Mouse (Mus musculus): ENCODE data around the gene Pou2f2. TPM values are rescaled to one million over a fixed set of nuclear protein-coding genes. Genes with fewer than 3 reads are reported as not detected.
A peak's percentile ranks its signal among the peaks of the same experiment; 100 is the strongest.

The Pou2f2 gene
- polyA plus RNA-seq, 1 experiment = 141 TPM

DNA sequence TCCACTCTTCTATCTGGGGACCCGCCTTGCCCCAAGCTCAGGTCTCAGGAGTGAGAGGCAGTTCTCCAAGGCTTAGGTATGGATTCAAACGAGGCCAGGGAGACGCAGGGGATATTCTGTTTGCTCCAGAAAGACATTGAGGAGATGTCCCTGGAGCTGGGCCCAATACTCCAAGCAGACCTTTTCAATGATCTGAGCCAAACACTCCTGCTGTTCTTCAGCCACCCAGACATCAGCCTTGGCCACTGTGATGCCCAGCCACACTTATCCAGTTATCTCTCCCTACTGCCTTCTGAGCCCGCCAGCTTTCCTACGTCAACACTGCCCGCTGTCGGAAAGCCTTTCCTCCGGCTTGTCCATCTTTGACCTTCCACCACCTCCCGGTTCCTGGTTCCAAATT lies 69.2 kb downstream of the Pou2f2 start:
- no peaks in the 10 kb centered on the region for H3K27me3 ChIP-seq (replicated peaks)
- H3K4me1 ChIP-seq = peaks cover 32% of the 10 kb centered on the region
- no peaks in the 10 kb centered on the region for H3K9me3 ChIP-seq
- peaks cover 79% of the 10 kb centered on the region for H3K36me3 ChIP-seq (replicated peaks; ENCODE audit: low read length)
- TF ChIP-seq GATA1 (IDR thresholded peaks at IDR 0.05; ENCODE audit: borderline replicate concordance, low read length) (no peak), FLI1 (IDR thresholded peaks at IDR 0.05; ENCODE audit: low read length) (no peak)
- no peak overlapping the region for H3K4me3 ChIP-seq (replicated peaks)

DNA sequence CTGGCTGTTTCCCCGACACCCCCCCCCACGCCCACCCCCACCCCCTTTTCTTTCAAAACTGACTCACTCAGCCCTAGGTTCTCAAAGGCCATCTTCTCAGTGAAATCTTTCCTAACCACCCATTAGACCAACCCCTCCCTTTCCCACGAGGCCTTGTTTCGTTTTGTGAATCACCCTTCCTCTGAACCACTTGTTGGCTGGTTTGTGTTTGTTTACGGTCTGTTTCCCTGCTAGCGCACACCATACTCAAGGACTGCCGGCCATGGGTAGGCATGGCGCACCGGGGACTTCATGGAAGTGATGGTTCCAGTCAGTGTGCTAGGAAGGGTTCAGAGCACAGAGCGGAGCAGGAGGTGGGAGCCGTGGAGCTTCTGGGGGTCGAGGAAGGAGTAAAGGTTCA lies 70.2 kb downstream of the Pou2f2 start:
- no peak for TF ChIP-seq GATA1 (IDR thresholded peaks at IDR 0.05; ENCODE audit: borderline replicate concordance, low read length)
- no peak for TF ChIP-seq FLI1 (IDR thresholded peaks at IDR 0.05; ENCODE audit: low read length)
- peaks cover 32% of the 10 kb centered on the region for H3K4me1 ChIP-seq
- H3K9me3 ChIP-seq = no peaks in the 10 kb centered on the region
- no peak overlapping the region for H3K4me3 ChIP-seq (replicated peaks)
- no peaks in the 10 kb centered on the region for H3K27me3 ChIP-seq (replicated peaks)
- H3K36me3 ChIP-seq (replicated peaks; ENCODE audit: low read length) = peaks cover 71% of the 10 kb centered on the region

DNA sequence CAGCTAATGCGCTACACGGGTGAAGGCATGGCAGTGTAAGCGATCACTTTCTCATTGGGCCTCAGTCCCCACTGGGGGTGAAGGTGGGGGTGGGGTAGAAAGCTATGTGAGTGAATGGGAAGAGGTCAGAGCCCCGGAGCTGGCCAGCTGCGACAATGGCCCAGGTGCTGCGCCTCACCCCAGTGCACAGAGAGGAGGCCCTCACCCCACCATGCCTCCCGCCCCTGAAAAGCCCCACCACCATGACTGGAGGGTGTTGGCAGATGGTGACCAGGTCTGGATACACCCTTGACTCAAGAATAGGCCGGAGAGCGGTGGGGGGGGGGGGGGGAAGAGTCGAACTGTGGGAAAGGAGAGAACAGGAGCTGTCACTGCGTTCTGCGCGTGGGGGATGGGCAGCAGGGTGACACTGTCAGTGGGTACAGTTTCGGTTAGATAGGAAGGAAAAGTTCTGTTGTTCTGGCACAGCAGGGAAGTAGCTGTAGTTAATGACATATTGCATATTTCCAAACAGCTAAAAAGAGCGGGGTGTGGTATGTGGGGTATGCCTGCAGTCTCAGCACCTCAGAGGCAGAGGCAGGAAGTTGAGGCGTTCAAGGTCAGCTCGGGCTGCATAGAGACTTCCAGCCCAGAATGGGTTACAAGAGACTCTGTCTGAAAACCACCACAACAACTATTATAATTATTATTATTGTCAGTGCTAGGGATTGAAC lies 72.6 kb downstream of the Pou2f2 start:
- no peaks in the 10 kb centered on the region for H3K9me3 ChIP-seq
- no peaks in the 10 kb centered on the region for H3K27me3 ChIP-seq (replicated peaks)
- TF ChIP-seq GATA1 (IDR thresholded peaks at IDR 0.05; ENCODE audit: borderline replicate concordance, low read length) = no peak
- TF ChIP-seq FLI1 (IDR thresholded peaks at IDR 0.05; ENCODE audit: low read length) = no peak
- H3K4me3 ChIP-seq (replicated peaks) = peak overlapping the region; percentile 10
- H3K4me1 ChIP-seq = peaks cover 32% of the 10 kb centered on the region
- peaks cover 71% of the 10 kb centered on the region for H3K36me3 ChIP-seq (replicated peaks; ENCODE audit: low read length)

DNA sequence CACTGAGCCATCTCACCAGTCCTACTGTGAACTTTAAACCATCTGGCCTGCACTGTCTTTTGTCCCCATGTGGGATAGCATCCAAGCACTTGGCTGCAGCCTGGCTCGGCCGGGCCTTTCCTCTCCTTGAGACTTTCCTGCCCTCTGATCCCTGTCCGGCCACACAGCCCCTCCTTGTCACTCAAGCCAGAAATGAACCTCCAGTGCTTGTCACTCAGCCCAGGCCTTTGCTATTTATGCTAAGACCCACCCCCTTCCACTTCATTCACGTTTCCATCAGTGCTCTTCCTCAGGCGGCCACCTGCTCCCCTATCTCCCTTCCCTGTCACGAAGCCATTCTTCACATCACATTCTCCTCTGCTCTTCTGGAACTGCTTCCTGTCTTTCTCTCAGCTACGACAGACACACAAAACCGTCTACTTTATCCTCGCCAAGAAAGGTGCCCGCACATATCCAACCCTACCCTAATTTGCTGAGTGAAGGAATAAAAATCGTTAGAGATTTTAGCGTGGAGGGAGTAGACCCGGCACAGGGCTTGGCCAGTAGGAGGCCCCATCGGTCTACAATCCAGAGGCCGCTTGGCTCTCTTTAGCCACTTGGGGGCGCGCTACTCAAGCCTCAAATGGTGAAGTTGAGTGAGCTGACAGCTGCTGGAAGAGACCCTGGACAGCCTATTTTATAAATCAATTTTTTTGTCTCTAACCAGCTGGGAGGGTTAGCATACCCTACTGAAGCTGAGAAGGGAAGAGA lies 73.9 kb downstream of the Pou2f2 start:
- H3K36me3 ChIP-seq (replicated peaks; ENCODE audit: low read length) = peaks cover 68% of the 10 kb centered on the region
- H3K4me3 ChIP-seq (replicated peaks) = no peak overlapping the region
- H3K4me1 ChIP-seq = peaks cover 32% of the 10 kb centered on the region
- H3K9me3 ChIP-seq = no peaks in the 10 kb centered on the region
- no peaks in the 10 kb centered on the region for H3K27me3 ChIP-seq (replicated peaks)
- TF ChIP-seq FLI1 (IDR thresholded peaks at IDR 0.05; ENCODE audit: low read length) = no peak
- no peak for TF ChIP-seq GATA1 (IDR thresholded peaks at IDR 0.05; ENCODE audit: borderline replicate concordance, low read length)

DNA sequence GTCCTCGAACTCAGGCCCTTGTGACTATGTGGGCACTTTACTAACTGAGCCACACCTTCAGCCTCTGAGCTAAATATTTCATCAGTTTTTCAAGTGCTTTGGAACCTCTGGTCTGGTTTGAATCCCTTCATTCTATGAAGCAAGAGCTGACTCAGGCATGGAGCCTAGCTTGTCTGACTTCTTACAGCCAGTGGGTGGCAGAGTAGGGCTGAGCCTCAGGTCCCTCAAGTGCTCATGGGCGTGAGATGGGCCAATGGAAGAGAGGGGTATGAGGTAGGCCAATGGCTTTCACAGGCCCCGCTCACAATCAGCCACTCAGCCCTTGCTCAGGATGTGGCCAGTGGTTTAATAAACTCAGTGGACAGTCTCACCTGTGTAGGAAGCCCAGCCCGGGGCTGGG lies 79.9 kb downstream of the Pou2f2 start:
- Histone ChIP-seq H3K27me3 (replicated peaks) (no peaks in the 10 kb centered on the region), H3K4me1 (peaks cover 2% of the 10 kb centered on the region; the same call in 1 of the 2 replicates), H3K4me3 (replicated peaks) (no peak overlapping the region), H3K36me3 (replicated peaks; ENCODE audit: low read length) (peaks cover 81% of the 10 kb centered on the region), H3K9me3 (no peaks in the 10 kb centered on the region)
- TF ChIP-seq FLI1 (IDR thresholded peaks at IDR 0.05; ENCODE audit: low read length) (no peak), GATA1 (IDR thresholded peaks at IDR 0.05; ENCODE audit: borderline replicate concordance, low read length) (no peak)

DNA sequence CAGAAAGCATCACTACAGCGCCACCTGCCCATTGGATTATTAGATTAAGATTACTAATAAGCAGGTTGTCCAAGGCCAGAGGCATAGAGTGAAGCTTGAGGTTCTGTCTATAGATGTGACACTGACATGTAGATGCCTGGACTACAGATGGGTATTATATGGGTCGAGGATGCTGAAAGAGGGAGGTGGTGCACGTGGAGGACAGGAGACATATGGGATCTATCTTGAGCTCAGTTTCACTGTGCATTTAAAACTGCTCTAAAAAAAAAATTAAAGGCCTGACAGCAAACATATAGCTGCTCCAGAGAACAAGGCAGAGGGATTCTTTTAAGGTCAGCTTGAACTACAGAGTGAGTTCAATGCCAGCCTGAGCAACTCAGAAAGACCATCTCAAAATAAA lies 81.4 kb downstream of the Pou2f2 start:
- no peak overlapping the region for H3K4me3 ChIP-seq (replicated peaks)
- no peaks in the 10 kb centered on the region for H3K9me3 ChIP-seq
- peaks cover 85% of the 10 kb centered on the region for H3K36me3 ChIP-seq (replicated peaks; ENCODE audit: low read length)
- no peaks in the 10 kb centered on the region for H3K27me3 ChIP-seq (replicated peaks)
- H3K4me1 ChIP-seq = peaks cover 3% of the 10 kb centered on the region; the same call in 1 of the 2 replicates
- no peak for TF ChIP-seq GATA1 (IDR thresholded peaks at IDR 0.05; ENCODE audit: borderline replicate concordance, low read length)
- no peak for TF ChIP-seq FLI1 (IDR thresholded peaks at IDR 0.05; ENCODE audit: low read length)

DNA sequence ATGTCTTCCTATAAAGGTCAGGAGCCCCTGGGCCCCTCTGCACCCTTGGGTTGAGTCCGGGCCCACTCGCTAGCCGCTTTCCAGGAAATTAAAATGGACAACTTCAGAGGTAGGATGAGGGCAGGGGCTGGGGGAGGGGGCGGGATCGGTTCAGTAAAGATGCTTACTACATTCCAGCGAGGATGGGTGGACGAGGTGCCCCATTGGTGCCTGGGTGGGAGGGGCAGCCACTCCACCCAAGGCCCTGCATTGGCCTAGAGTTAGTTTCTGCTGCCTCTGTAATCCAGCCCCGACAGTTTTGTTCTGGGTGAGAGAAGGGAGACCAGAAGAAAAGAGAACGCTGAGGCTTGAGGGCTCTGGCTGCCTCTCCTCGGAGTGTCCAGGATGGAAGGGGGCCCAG lies 89.7 kb downstream of the Pou2f2 start:
- Histone ChIP-seq H3K9me3 (no peaks in the 10 kb centered on the region), H3K27me3 (replicated peaks) (no peaks in the 10 kb centered on the region), H3K36me3 (replicated peaks; ENCODE audit: low read length) (peaks cover 57% of the 10 kb centered on the region), H3K4me3 (replicated peaks) (no peak overlapping the region), H3K4me1 (peaks cover 42% of the 10 kb centered on the region)
- TF ChIP-seq GATA1 (IDR thresholded peaks at IDR 0.05; ENCODE audit: borderline replicate concordance, low read length) = no peak
- no peak for TF ChIP-seq FLI1 (IDR thresholded peaks at IDR 0.05; ENCODE audit: low read length)

DNA sequence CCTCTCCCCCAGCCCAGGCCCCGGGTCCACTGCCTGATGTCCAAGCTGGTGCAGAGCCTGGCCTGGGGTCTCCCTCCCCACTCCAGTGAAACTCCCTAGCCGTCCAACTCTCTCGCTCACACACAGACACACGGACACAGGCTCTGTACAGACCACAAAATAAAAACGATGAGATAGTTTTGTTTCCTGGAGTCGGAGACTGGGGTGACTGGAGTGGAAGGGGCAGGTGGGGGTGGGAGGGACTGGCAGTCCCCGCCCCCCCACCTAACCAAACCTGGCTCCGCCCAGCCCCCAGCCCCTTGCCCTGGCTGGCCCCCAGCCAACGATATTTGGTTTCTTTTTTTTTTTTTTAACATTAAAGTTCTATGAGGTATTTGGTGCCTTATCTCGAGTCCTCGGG lies 90.6 kb downstream of the Pou2f2 start:
- Histone ChIP-seq H3K4me3 (replicated peaks) (no peak overlapping the region), H3K27me3 (replicated peaks) (no peaks in the 10 kb centered on the region), H3K36me3 (replicated peaks; ENCODE audit: low read length) (peaks cover 57% of the 10 kb centered on the region), H3K9me3 (no peaks in the 10 kb centered on the region), H3K4me1 (peaks cover 44% of the 10 kb centered on the region)
- no peak for TF ChIP-seq FLI1 (IDR thresholded peaks at IDR 0.05; ENCODE audit: low read length)
- no peak for TF ChIP-seq GATA1 (IDR thresholded peaks at IDR 0.05; ENCODE audit: borderline replicate concordance, low read length)

DNA sequence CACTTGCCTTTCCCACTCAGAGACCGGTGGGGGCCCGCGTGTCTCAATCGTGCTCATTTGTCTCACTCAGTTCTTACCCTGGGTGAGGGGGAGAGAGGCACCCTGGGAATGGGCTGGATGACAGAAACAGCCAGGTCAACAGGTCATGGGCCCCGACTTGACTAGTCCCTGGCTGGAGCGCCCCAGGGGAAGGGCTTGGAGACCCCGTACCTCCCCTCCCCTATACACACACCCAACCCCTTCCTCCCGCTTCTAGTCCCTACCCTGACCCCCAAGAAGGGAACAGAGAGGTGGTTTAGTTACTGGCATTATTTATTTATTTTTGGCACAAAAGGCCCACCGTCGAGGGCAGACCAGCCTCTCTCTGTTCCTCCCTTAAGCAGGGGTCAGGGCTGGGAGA lies 91.0 kb downstream of the Pou2f2 start:
- Histone ChIP-seq H3K9me3 (no peaks in the 10 kb centered on the region), H3K4me3 (replicated peaks) (no peak overlapping the region), H3K4me1 (peaks cover 44% of the 10 kb centered on the region), H3K36me3 (replicated peaks; ENCODE audit: low read length) (peaks cover 57% of the 10 kb centered on the region), H3K27me3 (replicated peaks) (no peaks in the 10 kb centered on the region)
- no peak for TF ChIP-seq FLI1 (IDR thresholded peaks at IDR 0.05; ENCODE audit: low read length)
- TF ChIP-seq GATA1 (IDR thresholded peaks at IDR 0.05; ENCODE audit: borderline replicate concordance, low read length) = no peak

DNA sequence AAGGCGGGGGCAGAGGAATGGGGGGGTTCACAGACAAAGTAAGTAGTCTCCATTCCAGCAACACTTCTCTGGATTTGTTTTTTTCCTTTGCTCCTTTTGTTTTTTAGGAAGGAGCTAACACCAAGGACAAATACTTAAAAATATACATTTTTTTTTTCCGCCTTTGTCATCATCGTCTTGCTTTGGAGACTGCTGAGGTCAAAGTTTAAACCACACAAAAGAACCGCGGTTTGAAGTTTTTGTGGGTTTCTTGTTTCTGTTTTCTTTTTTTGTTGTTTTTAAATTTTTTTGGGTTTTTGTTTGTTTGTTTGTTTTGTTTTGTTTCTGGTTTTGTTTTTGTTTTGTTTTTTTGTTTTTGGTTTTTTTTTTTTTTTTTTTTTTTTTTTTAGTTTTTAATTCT lies 91.6 kb downstream of the Pou2f2 start:
- TF ChIP-seq GATA1 (IDR thresholded peaks at IDR 0.05; ENCODE audit: borderline replicate concordance, low read length) (no peak), FLI1 (IDR thresholded peaks at IDR 0.05; ENCODE audit: low read length) (no peak)
- H3K36me3 ChIP-seq (replicated peaks; ENCODE audit: low read length) = peaks cover 57% of the 10 kb centered on the region
- no peaks in the 10 kb centered on the region for H3K27me3 ChIP-seq (replicated peaks)
- no peaks in the 10 kb centered on the region for H3K9me3 ChIP-seq
- H3K4me3 ChIP-seq (replicated peaks) = no peak overlapping the region
- H3K4me1 ChIP-seq = peaks cover 50% of the 10 kb centered on the region
